Mouse (Mus musculus) hindbrain, embryonic 13.5 days (tissue): ENCODE data around the gene Gucd1. TPM values are rescaled to one million over a fixed set of nuclear protein-coding genes. Genes with fewer than 3 reads are reported as not detected.

Experiments used
- ATAC-seq: fragments of 200-750 bp; cut with Nextera tagmentation; 2 replicates; pipeline ENCODE4 v1.8.0; 2017; ENCODE audit warnings: moderate TSS enrichment; ENCODE audit not compliant: low FRiP score
- H3K27ac ChIP-seq: fragments of 300-500 bp; sonication (generic); 2 replicates; pipeline ENCODE4 v1.5.1; 2015; ENCODE audit warnings: inconsistent platforms, mild to moderate bottlenecking, moderate library complexity
- H3K27me3 ChIP-seq: fragments of 300-500 bp; sonication (generic); 2 replicates; pipeline ENCODE4 v1.6.1; 2015; ENCODE audit warnings: mild to moderate bottlenecking, inconsistent platforms
- H3K36me3 ChIP-seq: fragments of 300-500 bp; sonication (generic); 2 replicates; pipeline ENCODE4 v1.6.1; 2015; ENCODE audit warnings: mild to moderate bottlenecking, inconsistent platforms
- H3K4me1 ChIP-seq: fragments of 300-500 bp; sonication (generic); replicated peaks from 2 replicates; pipeline ENCODE4 v1.6.1; 2015; ENCODE audit warnings: inconsistent platforms
- H3K4me2 ChIP-seq: fragments of 300-500 bp; sonication (generic); 2 replicates; pipeline ENCODE4 v1.6.1; 2015; ENCODE audit warnings: inconsistent platforms, mild to moderate bottlenecking, moderate library complexity
- H3K4me3 ChIP-seq: fragments of 300-500 bp; sonication (generic); 2 replicates; pipeline ENCODE4 v1.5.1; 2015; ENCODE audit warnings: mild to moderate bottlenecking, inconsistent platforms
- H3K9ac ChIP-seq: fragments of 300-500 bp; sonication (generic); 2 replicates; pipeline ENCODE4 v1.6.1; 2015; ENCODE audit warnings: mild to moderate bottlenecking, inconsistent platforms
- H3K9me3 ChIP-seq: fragments of 300-500 bp; sonication (generic); 2 replicates; pipeline ENCODE4 v1.6.1; 2016; ENCODE audit warnings: inconsistent platforms
- WGBS: fragments of 180-500 bp; shearing (Covaris S2); methylation state at CpG from one replicate; pipeline ENCODE4 v1.1.7; 2015; 5-methylcytosine and 5-hydroxymethylcytosine counted together
- polyA plus RNA-seq: library from polyadenylated mRNA; unstranded; fragments of >200 nt; fragmentation: Nextera tagmentation; extraction: Ambion mirVana; gene quantifications from 2 replicates; pipeline ENCODE4 v1.2.1, GENCODE M21; 2015

Gucd1 gene
- polyA plus RNA-seq, 1 experiment from 2014 or later = 22.9 TPM

GRCm38 (mm10) chr10:75301195-75301806, 216.5 kb downstream of the Gucd1 start:
- ATAC-seq = no peak
- H3K9me3 ChIP-seq = no peaks in the 10 kb centered on the region
- 95% methylated on average over 12 of the region's 12 CpGs for WGBS

More at GRCm38 (mm10) chr10:75301195-75301806, 216.5 kb downstream of the Gucd1 start:
- Histone ChIP-seq H3K4me1 (peaks cover 20% of the 10 kb centered on the region), H3K36me3 (peaks cover 48% of the 10 kb centered on the region), H3K9ac (no peak overlapping the region), H3K27ac (no peak overlapping the region), H3K27me3 (no peaks in the 10 kb centered on the region), H3K4me3 (no peak overlapping the region), H3K4me2 (no peak overlapping the region)

Other genes starting within 250 kb of the Gucd1 start
- gene Adora2a, start 201.1 kb downstream of the Gucd1 start, polyA plus RNA-seq = 3.1 and 3.9 TPM in 2 replicates
- 0.09 and 0.10 TPM in 2 replicates for gene Upb1, start 116.9 kb downstream of the Gucd1 start, polyA plus RNA-seq
- gene Snrpd3, start 421 bp downstream of the Gucd1 start, polyA plus RNA-seq = 148 and 153 TPM in 2 replicates
- gene Lrrc75b, start 42.4 kb upstream of the Gucd1 start, polyA plus RNA-seq = 24.8 and 27.3 TPM in 2 replicates
- 1.2 and 1.8 TPM in 2 replicates for gene Ggt1, start 43.6 kb upstream of the Gucd1 start, polyA plus RNA-seq
- 1.9 TPM in 2 replicates for gene Ggt5, start 71.4 kb upstream of the Gucd1 start, polyA plus RNA-seq
- 3.8 and 4.0 TPM in 2 replicates for gene Susd2, start 126.0 kb upstream of the Gucd1 start, polyA plus RNA-seq
- gene Cabin1, start 246.4 kb upstream of the Gucd1 start, polyA plus RNA-seq = 39.5 and 45.7 TPM in 2 replicates